Mouse (Mus musculus): Measurements from ENCODE around the gene Smc4. TPM values are rescaled to one million over a fixed set of nuclear protein-coding genes. Genes with fewer than 3 reads are reported as not detected.

Gene Smc4
- polyA plus RNA-seq, 1 experiment from 2014 or later = 74.2 TPM

DNA sequence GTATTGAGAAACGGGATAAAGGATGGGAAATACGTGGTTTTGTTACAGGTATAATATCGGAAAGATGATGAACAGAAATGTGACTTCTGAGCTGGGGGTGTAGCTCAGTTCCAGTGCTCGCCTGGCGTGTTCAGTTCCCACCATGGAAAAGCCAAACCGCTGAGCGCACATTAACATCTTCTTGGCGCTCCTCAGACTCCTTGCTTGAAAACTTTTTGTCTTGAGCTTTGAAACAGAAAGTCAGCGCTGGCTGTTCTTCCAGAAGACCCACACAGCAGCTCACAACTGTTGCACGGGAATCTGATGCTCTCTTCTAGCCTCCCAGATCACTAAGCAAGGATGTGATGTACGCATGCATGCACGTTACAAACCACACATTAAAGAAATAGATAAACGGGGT, 41.2 kb downstream of the Smc4 start:
- H3K4me2 ChIP-seq (replicated peaks; ENCODE audit: low read depth, low read length) = peak overlapping the region; percentile 86
- no peak for TF ChIP-seq CTCF (IDR thresholded peaks at IDR 0.05)
- no peak for TF ChIP-seq EP300 (IDR thresholded peaks at IDR 0.05)
- no peak overlapping the region for H3K27ac ChIP-seq (ENCODE audit: low read length)
- peak overlapping the region; percentile 65 for H3K9ac ChIP-seq (replicated peaks; ENCODE audit: low read depth)
- no peaks in the 10 kb centered on the region for H3K9me3 ChIP-seq (ENCODE audit: low read length)
- DNase-seq (ENCODE audit: low spot score) = no peak
- no peaks in the 10 kb centered on the region for H3K4me1 ChIP-seq (ENCODE audit: insufficient read depth, low read depth, low read length)
- 16% methylated on average over 13 of the region's 13 CpGs for WGBS
- H3K4me3 ChIP-seq (ENCODE audit: low read depth, low read length) = peak overlapping the region; percentile 84
- H3K27me3 ChIP-seq (replicated peaks; ENCODE audit: insufficient read depth, low read length) = no peaks in the 10 kb centered on the region
- no peak for ATAC-seq
- no peaks in the 10 kb centered on the region for H3K36me3 ChIP-seq (ENCODE audit: insufficient read depth, low read length)

DNA sequence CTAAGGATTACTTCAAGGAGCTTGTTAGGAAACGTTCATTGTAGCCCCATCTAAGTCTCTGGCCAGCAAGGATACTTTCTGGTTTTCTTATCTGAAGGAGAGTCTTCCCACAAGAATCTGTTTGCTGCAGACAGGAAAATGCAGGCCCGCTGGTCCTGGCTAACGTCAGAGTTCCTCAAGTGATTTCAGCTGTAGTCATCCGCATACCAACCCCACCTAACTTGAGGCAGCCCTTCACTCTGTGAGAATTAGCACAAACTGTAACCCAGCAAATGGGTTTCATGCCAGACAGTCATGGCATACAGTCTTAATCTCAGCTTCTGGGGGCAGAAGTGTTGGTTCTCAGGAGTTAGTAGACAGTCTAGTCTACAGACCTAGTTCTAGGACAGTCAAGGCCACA, 42.0 kb downstream of the Smc4 start:
- no peak overlapping the region for H3K4me2 ChIP-seq (replicated peaks; ENCODE audit: low read depth, low read length)
- TF ChIP-seq EP300 (IDR thresholded peaks at IDR 0.05) = peak; percentile 70; the same call in 1 of the 2 replicates
- no peak for TF ChIP-seq CTCF (IDR thresholded peaks at IDR 0.05)
- peak; percentile 31 for ATAC-seq
- H3K27ac ChIP-seq (ENCODE audit: low read length) = peak overlapping the region; percentile 35; the same call in 1 of the 2 replicates
- no peaks in the 10 kb centered on the region for H3K4me1 ChIP-seq (ENCODE audit: insufficient read depth, low read depth, low read length)
- no peaks in the 10 kb centered on the region for H3K36me3 ChIP-seq (ENCODE audit: insufficient read depth, low read length)
- no peaks in the 10 kb centered on the region for H3K27me3 ChIP-seq (replicated peaks; ENCODE audit: insufficient read depth, low read length)
- no peak overlapping the region for H3K9ac ChIP-seq (replicated peaks; ENCODE audit: low read depth)
- DNase-seq (ENCODE audit: low spot score) = peak; percentile 76
- 41% methylated on average over 4 of the region's 4 CpGs for WGBS
- no peak overlapping the region for H3K4me3 ChIP-seq (ENCODE audit: low read depth, low read length)
- no peaks in the 10 kb centered on the region for H3K9me3 ChIP-seq (ENCODE audit: low read length)

DNA sequence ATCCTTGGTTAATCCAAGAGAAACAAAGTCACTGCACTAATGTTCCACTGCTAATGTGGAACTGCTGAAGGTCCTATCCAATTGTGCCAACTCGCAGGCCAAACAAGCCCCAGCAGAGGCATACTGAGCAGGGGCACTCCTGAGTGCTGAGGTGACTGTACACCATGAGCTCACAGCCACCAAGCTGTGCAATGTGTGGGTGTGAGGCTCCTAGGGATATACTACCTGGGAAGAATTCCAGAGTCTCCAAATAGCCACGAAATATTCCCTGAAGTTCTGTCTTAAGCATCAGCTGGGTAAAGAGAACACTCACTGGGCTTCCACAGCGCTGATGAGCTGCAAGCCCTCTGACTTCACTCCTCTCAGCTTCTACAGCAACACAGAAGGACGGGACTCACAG, 43.1 kb downstream of the Smc4 start:
- TF ChIP-seq EP300 (IDR thresholded peaks at IDR 0.05) (no peak), CTCF (IDR thresholded peaks at IDR 0.05) (no peak)
- H3K9ac ChIP-seq (replicated peaks; ENCODE audit: low read depth) = no peak overlapping the region
- ATAC-seq (no peak), DNase-seq (ENCODE audit: low spot score) (no peak)
- no peaks in the 10 kb centered on the region for H3K9me3 ChIP-seq (ENCODE audit: low read length)
- H3K4me2 ChIP-seq (replicated peaks; ENCODE audit: low read depth, low read length) = no peak overlapping the region
- no peak overlapping the region for H3K4me3 ChIP-seq (ENCODE audit: low read depth, low read length)
- H3K4me1 ChIP-seq (ENCODE audit: insufficient read depth, low read depth, low read length) = no peaks in the 10 kb centered on the region
- WGBS = 84% methylated on average over 4 of the region's 4 CpGs
- no peaks in the 10 kb centered on the region for H3K27me3 ChIP-seq (replicated peaks; ENCODE audit: insufficient read depth, low read length)
- no peaks in the 10 kb centered on the region for H3K36me3 ChIP-seq (ENCODE audit: insufficient read depth, low read length)
- H3K27ac ChIP-seq (ENCODE audit: low read length) = no peak overlapping the region

DNA sequence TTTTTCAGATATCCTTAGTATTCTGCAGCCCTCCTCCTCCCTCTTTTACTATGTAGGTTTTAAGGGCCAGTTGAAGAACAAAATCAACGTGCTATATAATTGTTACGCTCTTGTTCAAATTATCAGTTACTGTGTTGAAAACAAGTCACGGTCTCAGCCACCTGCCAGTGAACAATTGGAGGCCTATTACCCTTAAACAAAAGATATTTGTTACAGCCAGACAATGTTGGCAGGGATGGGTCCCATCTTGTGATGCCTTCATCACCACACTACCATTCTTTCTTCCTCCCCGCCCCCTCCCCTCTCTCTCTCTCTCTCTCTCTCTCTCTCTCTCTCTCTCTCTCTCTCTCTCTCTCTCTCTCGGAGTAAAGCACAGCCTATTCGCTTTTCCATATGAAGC, 44.5 kb downstream of the Smc4 start:
- ATAC-seq (no peak), DNase-seq (ENCODE audit: low spot score) (no peak)
- WGBS = 85% methylated on average over 6 of the region's 6 CpGs
- Histone ChIP-seq H3K4me2 (replicated peaks; ENCODE audit: low read depth, low read length) (no peak overlapping the region), H3K9ac (replicated peaks; ENCODE audit: low read depth) (no peak overlapping the region), H3K36me3 (ENCODE audit: insufficient read depth, low read length) (no peaks in the 10 kb centered on the region), H3K27ac (ENCODE audit: low read length) (no peak overlapping the region), H3K4me1 (ENCODE audit: insufficient read depth, low read depth, low read length) (no peaks in the 10 kb centered on the region), H3K9me3 (ENCODE audit: low read length) (no peaks in the 10 kb centered on the region), H3K4me3 (ENCODE audit: low read depth, low read length) (no peak overlapping the region), H3K27me3 (replicated peaks; ENCODE audit: insufficient read depth, low read length) (no peaks in the 10 kb centered on the region)
- TF ChIP-seq EP300 (IDR thresholded peaks at IDR 0.05) = no peak
- no peak for TF ChIP-seq CTCF (IDR thresholded peaks at IDR 0.05)

DNA sequence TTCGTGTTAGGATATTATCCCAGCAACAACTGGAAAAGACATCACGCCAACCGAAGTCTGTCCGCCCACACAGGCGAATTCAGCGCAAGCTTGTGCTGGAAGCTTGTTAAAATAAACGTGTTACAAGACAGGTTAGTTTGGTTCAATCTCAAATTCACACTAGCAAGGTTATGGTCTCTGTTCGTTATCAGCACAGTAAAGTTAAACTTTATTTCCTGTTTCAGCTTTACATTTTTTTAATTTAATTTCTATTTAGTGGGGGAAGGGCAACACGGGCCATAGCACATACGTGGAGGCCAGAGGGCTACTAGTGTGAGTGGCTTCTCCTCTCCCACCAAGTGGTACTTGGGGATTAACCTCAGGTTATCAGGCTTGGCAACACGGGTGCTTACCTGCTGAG, 47.4 kb downstream of the Smc4 start:
- no peak for DNase-seq (ENCODE audit: low spot score)
- TF ChIP-seq CTCF (IDR thresholded peaks at IDR 0.05) (no peak), EP300 (IDR thresholded peaks at IDR 0.05) (no peak)
- WGBS = 80% methylated on average over 11 of the region's 11 CpGs
- Histone ChIP-seq H3K36me3 (ENCODE audit: insufficient read depth, low read length) (no peaks in the 10 kb centered on the region), H3K9ac (replicated peaks; ENCODE audit: low read depth) (no peak overlapping the region), H3K27me3 (replicated peaks; ENCODE audit: insufficient read depth, low read length) (no peaks in the 10 kb centered on the region), H3K27ac (ENCODE audit: low read length) (no peak overlapping the region), H3K4me1 (ENCODE audit: insufficient read depth, low read depth, low read length) (no peaks in the 10 kb centered on the region), H3K4me2 (replicated peaks; ENCODE audit: low read depth, low read length) (no peak overlapping the region), H3K9me3 (ENCODE audit: low read length) (no peaks in the 10 kb centered on the region), H3K4me3 (ENCODE audit: low read depth, low read length) (no peak overlapping the region)
- ATAC-seq = no peak

DNA sequence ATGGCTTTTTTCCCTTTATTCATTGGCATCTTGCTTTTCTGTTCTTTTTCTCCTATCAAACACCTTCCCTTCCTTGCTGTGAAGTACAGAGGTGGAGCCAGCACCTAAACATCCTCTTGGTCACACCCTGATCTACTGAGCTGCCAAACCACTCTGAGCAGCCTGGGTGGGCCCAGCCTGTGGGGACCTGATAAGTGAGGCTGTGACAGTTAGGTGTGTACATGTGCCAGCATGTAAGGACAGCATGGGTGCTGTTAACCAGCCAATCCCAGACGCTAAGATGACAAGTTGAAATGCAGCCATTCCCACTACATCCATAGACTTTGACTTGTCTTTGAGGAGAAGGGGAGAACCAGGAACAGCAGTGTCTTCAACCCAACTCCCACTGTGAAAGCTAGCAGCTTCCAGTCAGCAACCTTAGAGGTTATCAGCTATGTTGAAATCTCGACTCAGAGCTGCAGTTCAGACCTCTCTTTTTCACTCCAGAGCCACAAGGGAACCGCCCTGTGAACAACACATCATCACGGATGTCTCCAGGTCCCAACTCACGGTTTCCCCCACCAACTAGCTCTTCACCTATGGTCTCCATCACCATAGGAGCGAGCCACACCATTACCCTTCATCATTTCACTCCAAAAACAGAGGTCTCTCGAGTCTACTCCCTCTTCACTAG, 50.4 kb downstream of the Smc4 start:
- no peaks in the 10 kb centered on the region for H3K9me3 ChIP-seq (ENCODE audit: low read length)
- TF ChIP-seq CTCF (IDR thresholded peaks at IDR 0.05) (no peak), EP300 (IDR thresholded peaks at IDR 0.05) (no peak)
- H3K4me2 ChIP-seq (replicated peaks; ENCODE audit: low read depth, low read length) = no peak overlapping the region
- H3K4me3 ChIP-seq (ENCODE audit: low read depth, low read length) = no peak overlapping the region
- H3K36me3 ChIP-seq (ENCODE audit: insufficient read depth, low read length) = no peaks in the 10 kb centered on the region
- WGBS = 72% methylated on average over 7 of the region's 7 CpGs
- no peak overlapping the region for H3K27ac ChIP-seq (ENCODE audit: low read length)
- no peaks in the 10 kb centered on the region for H3K4me1 ChIP-seq (ENCODE audit: insufficient read depth, low read depth, low read length)
- DNase-seq (ENCODE audit: low spot score) (no peak), ATAC-seq (peak; percentile 52; the same call in 1 of the 2 replicates)
- H3K27me3 ChIP-seq (replicated peaks; ENCODE audit: insufficient read depth, low read length) = no peaks in the 10 kb centered on the region
- no peak overlapping the region for H3K9ac ChIP-seq (replicated peaks; ENCODE audit: low read depth)

Measured in lung, postnatal 0 days (tissue).